Mouse (Mus musculus): Measurements from ENCODE around the gene P2rx7.

Gene P2rx7

DNA sequence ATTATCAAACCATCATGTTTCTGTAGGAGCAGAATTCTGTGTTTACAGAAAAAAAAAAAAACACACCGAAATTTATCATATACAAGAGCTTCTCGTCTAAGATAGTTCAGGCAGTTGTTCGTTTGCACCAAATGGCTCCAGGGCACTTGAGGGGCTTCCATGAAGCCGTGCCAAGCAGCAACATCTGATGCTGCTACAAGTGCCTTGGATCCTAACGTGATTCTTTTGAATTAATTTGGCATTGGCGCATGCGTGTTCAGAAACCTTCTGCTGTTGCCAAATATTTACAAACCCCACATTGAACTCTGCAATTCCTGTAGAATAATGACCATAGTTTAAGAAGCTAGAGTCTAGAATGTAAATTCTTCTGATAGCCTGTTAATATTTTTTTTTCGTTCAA lies 51.8 kb downstream of the P2rx7 start:
- no peak for DNase-seq

- DNase-seq: peak; percentile 19 to 29
Measured at GRCm38 (mm10) chr5:122698041-122698700, 54.5 kb downstream of the P2rx7 start.

DNA sequence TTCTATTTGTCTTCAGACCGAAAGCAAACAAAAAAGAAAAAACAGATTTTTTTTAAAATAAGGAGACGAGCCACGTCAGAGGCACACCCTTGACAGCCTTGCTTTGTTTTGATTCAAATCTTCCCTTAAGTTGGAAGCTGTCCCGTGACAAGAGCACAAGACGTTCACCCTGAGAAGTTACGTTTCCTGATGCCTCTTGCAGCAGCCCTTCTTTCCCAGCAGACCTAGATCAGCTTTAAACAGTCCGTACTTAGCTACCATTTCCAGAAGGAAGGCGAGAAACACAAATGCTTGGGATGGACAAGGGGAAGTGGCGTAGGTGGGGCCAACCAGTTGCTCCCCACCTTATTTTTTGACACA lies 55.0 kb downstream of the P2rx7 start:
- no peak for DNase-seq

- DNase-seq: no peak
Measured at GRCm38 (mm10) chr5:122700109-122700836, 56.6 kb downstream of the P2rx7 start.

- DNase-seq: no peak
Measured at GRCm38 (mm10) chr5:122700837-122701212, 57.1 kb downstream of the P2rx7 start.

DNA sequence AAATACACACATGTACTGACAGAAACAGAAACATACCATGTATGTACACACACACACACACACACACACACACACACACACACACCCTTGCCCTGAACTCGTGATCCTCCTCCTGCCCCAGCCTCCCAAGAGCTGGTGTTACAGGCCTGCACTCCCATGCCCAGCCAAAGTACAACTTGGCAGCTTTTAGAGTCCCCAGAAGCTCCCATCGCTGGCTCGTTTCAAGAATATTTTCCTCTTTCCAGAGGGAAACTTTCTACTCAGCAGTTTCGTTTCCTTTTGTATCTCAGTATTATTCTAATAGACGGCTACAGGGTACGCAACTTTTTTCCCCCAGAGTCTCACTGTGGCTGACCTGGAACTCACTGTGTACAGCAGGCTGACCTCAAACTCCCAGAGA lies 58.4 kb downstream of the P2rx7 start:
- DNase-seq: no peak

GRCm38 (mm10) chr5:122703574-122703973 lies 59.9 kb downstream of the P2rx7 start:
- no peak for DNase-seq

DNA sequence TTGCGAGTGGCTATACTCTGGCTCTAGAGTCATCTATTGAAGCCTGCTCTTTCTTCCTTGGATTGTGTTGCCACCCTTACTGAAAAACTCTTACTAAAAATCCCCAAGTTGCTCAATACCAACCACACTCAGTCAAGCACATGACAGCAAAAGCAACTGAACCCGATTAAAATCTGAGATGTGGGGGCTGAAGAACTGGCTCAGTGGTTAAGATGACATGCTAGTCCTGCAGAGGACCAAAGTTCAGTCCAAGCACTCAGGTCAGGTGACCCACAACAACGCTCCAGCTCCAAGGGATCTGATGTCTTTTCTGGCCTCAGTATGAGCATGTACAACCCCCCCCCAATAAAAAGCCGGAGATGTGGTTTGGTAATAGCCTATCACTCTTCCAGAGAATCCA lies 60.9 kb downstream of the P2rx7 start:
- DNase-seq: no peak

DNA sequence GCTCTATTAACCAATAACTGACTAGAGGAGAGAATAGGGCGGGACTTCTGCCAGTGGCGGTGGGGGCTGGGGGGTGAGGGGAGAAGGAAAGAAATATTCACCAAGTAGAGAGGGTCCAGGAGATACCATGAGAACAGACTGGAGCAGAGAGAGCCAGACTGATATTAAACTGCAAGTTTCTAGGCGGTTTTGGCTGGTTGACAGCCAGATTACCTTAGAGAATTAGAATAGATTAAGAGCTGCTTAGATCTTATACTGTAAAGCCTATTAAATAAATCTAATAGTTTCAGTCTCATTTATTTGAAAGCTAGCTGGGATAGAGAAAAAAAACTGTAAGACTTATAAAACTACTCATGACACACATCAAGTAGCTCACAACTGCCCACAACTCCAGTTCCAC lies 61.5 kb downstream of the P2rx7 start:
- no peak for DNase-seq

- no peak for DNase-seq
Measured at GRCm38 (mm10) chr5:122706917-122707275, 63.2 kb downstream of the P2rx7 start.

- DNase-seq: peak; percentile 85 to 91
Measured at GRCm38 (mm10) chr5:122707276-122708181, 63.8 kb downstream of the P2rx7 start, which contains the start of gene P2rx4. P2rx4 (plus strand) TSS chr5:122707544.

DNA sequence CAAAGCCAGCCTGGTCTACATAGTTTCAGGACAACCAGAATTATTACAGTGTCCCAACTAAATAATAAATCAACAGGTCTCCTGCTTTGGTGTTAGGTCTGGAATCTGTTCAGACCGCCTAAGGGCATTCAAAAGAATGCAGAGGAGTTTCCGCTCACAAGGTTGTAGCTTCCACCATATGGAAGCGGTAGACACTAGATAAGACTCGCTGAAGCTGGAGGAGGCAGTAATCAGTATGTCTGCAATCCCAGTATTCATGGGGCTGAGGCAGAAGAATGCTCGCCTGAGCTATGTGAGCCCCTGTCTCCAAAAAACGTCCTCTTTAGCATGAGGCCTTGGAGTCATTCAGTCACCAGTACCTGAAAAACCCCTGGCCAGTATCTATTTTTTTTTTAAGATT lies 65.1 kb downstream of the P2rx7 start:
- DNase-seq: no peak

DNA sequence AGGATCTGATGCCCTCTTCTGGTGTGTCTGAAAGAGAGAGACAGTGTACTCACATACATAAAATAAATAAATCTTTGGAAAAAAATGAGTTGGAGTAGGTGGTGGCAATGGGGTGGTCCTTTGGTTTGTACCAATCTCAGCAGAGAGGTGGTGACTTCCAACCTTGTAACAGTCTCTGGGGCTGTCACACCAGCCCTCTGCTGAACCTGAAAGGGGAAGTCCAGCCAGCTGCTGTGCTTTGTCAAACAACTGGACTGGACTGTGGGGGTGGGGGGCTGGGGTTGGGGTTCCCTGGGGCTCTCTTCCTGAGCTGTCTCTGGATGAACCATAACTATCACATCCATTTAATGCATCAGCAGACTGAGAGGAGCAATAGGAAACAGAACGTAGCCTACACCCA lies 72.0 kb downstream of the P2rx7 start:
- no peak for DNase-seq

DNA sequence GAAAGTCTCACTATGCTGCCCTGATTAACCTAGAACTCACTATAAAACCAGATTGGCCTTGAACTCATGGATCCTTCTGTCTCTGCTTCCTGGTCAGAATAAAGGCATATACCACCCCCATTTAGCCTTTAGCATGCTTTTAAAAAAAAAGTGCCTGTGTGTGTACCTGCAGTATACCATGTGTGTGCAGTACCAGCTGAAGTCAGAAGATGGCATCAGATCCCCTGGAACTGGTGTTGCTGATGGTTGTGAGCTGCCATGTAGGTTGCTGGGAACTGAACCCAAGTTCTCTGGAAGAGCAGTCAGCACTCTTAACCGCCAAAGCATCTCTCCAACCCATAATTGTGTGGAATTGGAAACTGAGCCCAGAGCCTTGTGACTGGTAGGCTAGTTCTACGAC lies 73.1 kb downstream of the P2rx7 start:
- no peak for DNase-seq

- no peak for DNase-seq
Measured at GRCm38 (mm10) chr5:122718400-122718799, 74.7 kb downstream of the P2rx7 start.

GRCm38 (mm10) chr5:122719168-122719567 lies 75.5 kb downstream of the P2rx7 start:
- DNase-seq: peak in 1 of 2 experiments; percentile 38

DNA sequence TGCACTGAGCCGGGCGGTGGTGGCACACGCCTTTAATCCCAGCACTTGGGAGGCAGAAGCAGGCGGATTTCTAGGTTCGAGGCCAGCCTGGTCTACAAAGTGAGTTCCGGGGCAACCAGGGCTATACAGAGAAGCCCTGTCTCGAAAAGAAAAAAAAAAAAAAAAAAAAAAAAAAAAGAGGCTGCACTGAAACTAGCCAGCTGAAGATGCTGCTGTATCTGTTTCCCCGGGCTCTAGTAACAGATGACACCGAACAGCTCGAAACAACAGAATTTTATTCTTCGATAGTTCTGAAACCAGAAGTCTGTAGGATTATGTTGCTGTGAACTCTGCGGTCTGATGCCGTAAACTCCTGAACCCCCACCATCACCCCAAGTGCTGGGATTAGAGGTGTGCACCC lies 81.7 kb downstream of the P2rx7 start:
- DNase-seq: no peak

- peak; percentile 34 to 40 for DNase-seq
Measured at GRCm38 (mm10) chr5:122726068-122726467, 82.4 kb downstream of the P2rx7 start.

DNA sequence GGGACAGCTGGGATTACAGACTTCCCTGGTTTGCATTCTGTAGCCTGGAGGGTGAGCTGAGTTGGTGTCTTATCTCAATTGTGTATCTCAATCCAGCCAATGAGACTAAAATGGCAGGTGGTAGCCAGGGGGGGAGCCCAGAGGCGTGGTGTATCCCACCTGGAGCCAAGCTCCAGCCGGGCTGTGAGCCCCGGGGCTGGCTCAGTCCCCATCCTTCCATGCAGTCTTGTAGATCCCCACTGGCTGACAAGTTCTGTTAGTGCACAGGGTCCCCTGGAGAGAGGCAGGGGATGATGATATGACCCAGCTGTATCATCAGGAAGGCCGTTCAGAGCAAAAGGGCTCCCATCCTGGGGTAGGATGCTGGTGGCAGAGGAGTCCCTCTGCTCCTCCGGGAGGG lies 82.9 kb downstream of the P2rx7 start:
- DNase-seq: no peak

DNA sequence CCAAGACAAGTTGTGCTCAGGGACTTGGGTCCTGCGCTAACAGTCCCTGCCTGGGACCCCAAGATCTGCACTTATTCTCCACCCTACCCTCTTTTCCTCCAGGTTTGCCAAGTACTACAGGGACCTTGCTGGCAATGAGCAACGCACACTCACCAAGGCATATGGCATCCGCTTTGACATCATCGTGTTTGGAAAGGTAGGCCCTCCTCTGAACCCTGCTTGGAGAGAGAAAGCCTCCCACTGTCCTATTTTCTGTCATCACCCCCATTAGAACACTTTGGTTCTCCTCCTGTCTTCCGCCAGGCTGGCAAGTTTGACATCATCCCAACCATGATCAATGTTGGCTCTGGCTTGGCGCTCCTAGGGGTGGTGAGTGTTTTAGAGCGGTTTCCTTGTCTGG lies 83.4 kb downstream of the P2rx7 start:
- DNase-seq: no peak

DNA sequence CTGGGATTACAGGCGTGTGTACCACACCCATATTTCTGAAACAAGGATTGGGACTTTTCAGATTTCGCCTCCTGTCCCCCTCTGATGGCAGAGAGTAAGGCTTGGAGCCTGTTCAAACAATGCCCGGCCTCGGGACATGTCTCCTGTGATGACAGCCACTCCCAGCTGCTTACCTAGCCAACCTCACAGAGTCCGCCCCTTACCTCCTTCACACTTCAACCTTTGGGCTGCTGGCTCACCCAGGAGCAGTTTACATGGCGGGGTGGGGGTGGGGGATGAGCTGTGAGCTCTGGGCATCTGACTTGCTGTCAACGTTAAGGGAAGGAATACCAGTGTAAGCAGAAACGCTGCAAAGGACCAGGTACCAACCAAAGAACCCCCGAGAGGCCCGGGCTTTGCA lies 87.1 kb downstream of the P2rx7 start:
- DNase-seq: no peak

- DNase-seq: peak; percentile 77 to 78
Measured at GRCm38 (mm10) chr5:122731321-122731720, 87.6 kb downstream of the P2rx7 start.

- DNase-seq: peak; percentile 53 to 65
Measured at GRCm38 (mm10) chr5:122731991-122732673, 88.4 kb downstream of the P2rx7 start.

Measured in thymus, postnatal 36 days (tissue).